Mouse (Mus musculus) CH12.LX (cell line): ENCODE results near the gene Sorbs2.

Experiments
- CTCF ChIP-seq, 2 experiments: IDR thresholded peaks in 1 of 2; conservative IDR thresholded peaks in 1 of 2; 2 replicates each; pipeline ENCODE4 v1.5.1; 2011 to 2012; ENCODE audit warnings: low read depth in 2 of 2, low read length in 2 of 2, improper control_type of control experiment in 1 of 2, inconsistent platforms in 1 of 2, mild to moderate bottlenecking in 1 of 2, moderate library complexity in 1 of 2
- E2F4 ChIP-seq: IDR thresholded peaks from 2 replicates; pipeline ENCODE4 v1.6.1; 2011; ENCODE audit warnings: low read depth, low read length, improper control_type of control experiment; ENCODE audit not compliant: insufficient replicate concordance
- KAT2A ChIP-seq: IDR thresholded peaks from 2 replicates; pipeline ENCODE4 v1.6.1; 2012; ENCODE audit warnings: low read length, improper control_type of control experiment, inconsistent platforms; ENCODE audit not compliant: insufficient replicate concordance

GRCm38 (mm10) chr8:45593711-45594110 is 86.1 kb downstream of the Sorbs2 start:
- TF ChIP-seq CTCF (conservative IDR thresholded peaks at IDR 0.05 in 1 of 2, IDR thresholded peaks at IDR 0.05 in 1 of 2; ENCODE audit: low read depth in 2 of 2, low read length in 2 of 2) (no peak), KAT2A (no peak), E2F4 (no peak)
